Mouse (Mus musculus) limb, embryonic 12.5 days (tissue): Measurements from ENCODE around the gene 2900026A02Rik. TPM values are rescaled to one million over a fixed set of nuclear protein-coding genes. Genes with fewer than 3 reads are reported as not detected.

Source experiments
- ATAC-seq: fragments of 200-750 bp; cut with Nextera tagmentation; 2 replicates; pipeline ENCODE4 v1.8.0; 2017; ENCODE audit warnings: low read depth, moderate TSS enrichment; ENCODE audit not compliant: insufficient number of reproducible peaks, insufficient read depth, low FRiP score, low TSS enrichment
- H3K27ac ChIP-seq: fragments of 300-500 bp; sonication (generic); 2 replicates; pipeline ENCODE4 v1.5.1; 2016; ENCODE audit warnings: mild to moderate bottlenecking, moderate library complexity
- H3K27me3 ChIP-seq: fragments of 300-500 bp; sonication (generic); 2 replicates; pipeline ENCODE4 v1.6.1; 2016; ENCODE audit warnings: mild to moderate bottlenecking, moderate library complexity
- H3K36me3 ChIP-seq: fragments of 300-500 bp; sonication (generic); 2 replicates; pipeline ENCODE4 v1.6.1; 2016; ENCODE audit warnings: mild to moderate bottlenecking, moderate library complexity
- H3K4me1 ChIP-seq: fragments of 300-500 bp; sonication (generic); replicated peaks from 2 replicates; pipeline ENCODE4 v1.6.1; 2016
- H3K4me2 ChIP-seq: fragments of 300-500 bp; sonication (generic); 2 replicates; pipeline ENCODE4 v1.6.1; 2016; ENCODE audit warnings: mild to moderate bottlenecking, moderate library complexity
- H3K4me3 ChIP-seq: fragments of 300-500 bp; sonication (generic); replicated peaks from 2 replicates; pipeline ENCODE4 v1.5.1; 2016; ENCODE audit warnings: mild to moderate bottlenecking
- H3K9ac ChIP-seq: fragments of 300-500 bp; sonication (generic); replicated peaks from 2 replicates; pipeline ENCODE4 v1.6.1; 2016; ENCODE audit warnings: mild to moderate bottlenecking, moderate library complexity
- H3K9me3 ChIP-seq: fragments of 300-500 bp; sonication (generic); 2 replicates; pipeline ENCODE4 v1.6.1; 2016; ENCODE audit warnings: mild to moderate bottlenecking, moderate library complexity
- WGBS: fragments of 180-500 bp; shearing (Covaris S2); methylation state at CpG from one replicate; pipeline ENCODE4 v1.1.7; 2016; 5-methylcytosine and 5-hydroxymethylcytosine counted together
- polyA plus RNA-seq: library from polyadenylated mRNA; unstranded; fragments of >200 nt; fragmentation: Nextera tagmentation; extraction: Ambion mirVana; gene quantifications from 2 replicates; pipeline ENCODE4 v1.2.1, GENCODE M21; 2016

2900026A02Rik gene
- polyA plus RNA-seq, 1 experiment from 2014 or later = 3.2 TPM

- ATAC-seq = no peak
- 71% methylated on average over 6 of the region's 6 CpGs for WGBS
- peak overlapping the region; percentile 57; the same call in 1 of the 2 replicates for H3K27ac ChIP-seq
- no peak overlapping the region for H3K4me2 ChIP-seq
- H3K27me3 ChIP-seq = no peaks in the 10 kb centered on the region
- no peak overlapping the region for H3K9ac ChIP-seq
- peaks cover 7% of the 10 kb centered on the region; the same call in 1 of the 2 replicates for H3K4me1 ChIP-seq
- H3K4me3 ChIP-seq = no peak overlapping the region
- H3K36me3 ChIP-seq = no peaks in the 10 kb centered on the region
- H3K9me3 ChIP-seq = no peaks in the 10 kb centered on the region
Observed at GRCm38 (mm10) chr5:113210314-113210713, 10.7 kb downstream of the 2900026A02Rik start.

- Histone ChIP-seq H3K4me1 (peaks cover 7% of the 10 kb centered on the region; the same call in 1 of the 2 replicates), H3K27ac (0 out of 2 replicates have a peak overlapping the region, but pooled peaks have one; percentile 26), H3K27me3 (no peaks in the 10 kb centered on the region), H3K4me2 (no peak overlapping the region), H3K9me3 (no peaks in the 10 kb centered on the region), H3K9ac (no peak overlapping the region), H3K36me3 (no peaks in the 10 kb centered on the region), H3K4me3 (no peak overlapping the region)
- ATAC-seq = no peak
- WGBS = 88% methylated on average over 13 of the region's 13 CpGs
Observed at GRCm38 (mm10) chr5:113209898-113210297, 11.1 kb downstream of the 2900026A02Rik start.

GRCm38 (mm10) chr5:113209401-113209750, 11.7 kb downstream of the 2900026A02Rik start:
- no peak overlapping the region for H3K9ac ChIP-seq
- no peak for ATAC-seq
- H3K4me2 ChIP-seq = no peak overlapping the region
- WGBS = 48% methylated on average over 11 of the region's 11 CpGs
- H3K9me3 ChIP-seq = no peaks in the 10 kb centered on the region
- peaks cover 7% of the 10 kb centered on the region; the same call in 1 of the 2 replicates for H3K4me1 ChIP-seq
- H3K27me3 ChIP-seq = no peaks in the 10 kb centered on the region
- no peaks in the 10 kb centered on the region for H3K36me3 ChIP-seq
- peak overlapping the region; percentile 26; the same call in 1 of the 2 replicates for H3K27ac ChIP-seq
- H3K4me3 ChIP-seq = no peak overlapping the region

- Histone ChIP-seq H3K9ac (no peak overlapping the region), H3K4me2 (no peak overlapping the region), H3K27ac (peak overlapping the region; percentile 26; the same call in 1 of the 2 replicates), H3K4me3 (no peak overlapping the region), H3K9me3 (no peaks in the 10 kb centered on the region), H3K27me3 (no peaks in the 10 kb centered on the region), H3K4me1 (peaks cover 7% of the 10 kb centered on the region; the same call in 1 of the 2 replicates), H3K36me3 (no peaks in the 10 kb centered on the region)
- 47% methylated on average over 11 of the region's 11 CpGs for WGBS
- ATAC-seq = no peak
Observed at GRCm38 (mm10) chr5:113208622-113209400, 12.2 kb downstream of the 2900026A02Rik start.

- no peak overlapping the region for H3K4me3 ChIP-seq
- peaks cover 7% of the 10 kb centered on the region; the same call in 1 of the 2 replicates for H3K4me1 ChIP-seq
- no peak overlapping the region for H3K9ac ChIP-seq
- 64% methylated on average over 4 of the region's 4 CpGs for WGBS
- H3K27ac ChIP-seq = no peak overlapping the region
- H3K36me3 ChIP-seq = no peaks in the 10 kb centered on the region
- ATAC-seq = no peak
- no peaks in the 10 kb centered on the region for H3K27me3 ChIP-seq
- H3K4me2 ChIP-seq = no peak overlapping the region
- peaks cover 4% of the 10 kb centered on the region for H3K9me3 ChIP-seq
Observed at GRCm38 (mm10) chr5:113208048-113208447, 13.0 kb downstream of the 2900026A02Rik start.

- Histone ChIP-seq H3K4me2 (no peak overlapping the region), H3K27me3 (no peaks in the 10 kb centered on the region), H3K36me3 (no peaks in the 10 kb centered on the region), H3K9me3 (peaks cover 8% of the 10 kb centered on the region), H3K4me1 (peaks cover 7% of the 10 kb centered on the region; the same call in 1 of the 2 replicates), H3K4me3 (no peak overlapping the region), H3K27ac (no peak overlapping the region), H3K9ac (no peak overlapping the region)
- 65% methylated on average over 9 of the region's 9 CpGs for WGBS
- no peak for ATAC-seq
Observed at GRCm38 (mm10) chr5:113206670-113207352, 14.2 kb downstream of the 2900026A02Rik start.

- 88% methylated on average over 9 of the region's 9 CpGs for WGBS
- H3K9ac ChIP-seq = no peak overlapping the region
- H3K4me2 ChIP-seq = no peak overlapping the region
- ATAC-seq = no peak
- H3K27me3 ChIP-seq = no peaks in the 10 kb centered on the region
- no peak overlapping the region for H3K27ac ChIP-seq
- peaks cover 8% of the 10 kb centered on the region for H3K9me3 ChIP-seq
- H3K4me1 ChIP-seq = peaks cover 4% of the 10 kb centered on the region; the same call in 1 of the 2 replicates
- no peaks in the 10 kb centered on the region for H3K36me3 ChIP-seq
- H3K4me3 ChIP-seq = no peak overlapping the region
Observed at GRCm38 (mm10) chr5:113204193-113204592, 16.8 kb downstream of the 2900026A02Rik start.

- no peak overlapping the region for H3K4me3 ChIP-seq
- H3K9ac ChIP-seq = no peak overlapping the region
- no peak overlapping the region for H3K4me2 ChIP-seq
- peaks cover 2% of the 10 kb centered on the region; the same call in 1 of the 2 replicates for H3K4me1 ChIP-seq
- H3K36me3 ChIP-seq = no peaks in the 10 kb centered on the region
- ATAC-seq = no peak
- WGBS = 84% methylated on average over 10 of the region's 10 CpGs
- peaks cover 8% of the 10 kb centered on the region for H3K9me3 ChIP-seq
- no peak overlapping the region for H3K27ac ChIP-seq
- no peaks in the 10 kb centered on the region for H3K27me3 ChIP-seq
Observed at GRCm38 (mm10) chr5:113199772-113200134, 21.3 kb downstream of the 2900026A02Rik start.

GRCm38 (mm10) chr5:113199126-113199771, 21.8 kb downstream of the 2900026A02Rik start:
- no peak overlapping the region for H3K4me2 ChIP-seq
- H3K27me3 ChIP-seq = no peaks in the 10 kb centered on the region
- H3K9ac ChIP-seq = no peak overlapping the region
- peaks cover 8% of the 10 kb centered on the region for H3K9me3 ChIP-seq
- H3K36me3 ChIP-seq = no peaks in the 10 kb centered on the region
- no peak for ATAC-seq
- H3K4me3 ChIP-seq = no peak overlapping the region
- peaks cover 2% of the 10 kb centered on the region; the same call in 1 of the 2 replicates for H3K4me1 ChIP-seq
- WGBS = 55% methylated on average over 8 of the region's 8 CpGs
- no peak overlapping the region for H3K27ac ChIP-seq

GRCm38 (mm10) chr5:113196916-113197794, 23.9 kb downstream of the 2900026A02Rik start:
- no peak overlapping the region for H3K9ac ChIP-seq
- H3K27ac ChIP-seq = no peak overlapping the region
- no peak overlapping the region for H3K4me2 ChIP-seq
- no peak overlapping the region for H3K4me3 ChIP-seq
- no peaks in the 10 kb centered on the region for H3K36me3 ChIP-seq
- ATAC-seq = no peak
- H3K27me3 ChIP-seq = no peaks in the 10 kb centered on the region
- peaks cover 2% of the 10 kb centered on the region for H3K4me1 ChIP-seq
- H3K9me3 ChIP-seq = no peaks in the 10 kb centered on the region
- WGBS = 34% methylated on average over 9 of the region's 9 CpGs
